Mouse (Mus musculus): ENCODE measurements at regions not wholly inside any gene's neighbourhood (a gene's known extent, or its start where the extent isn't known, plus 50 kb on each side); places are given as distances from the start of the nearest gene placed in this dataset.

GRCm38 (mm10) chr7:73025640-73026039 lies 349.7 kb upstream of the Rgma start:
- no peak overlapping the region for H3K27ac ChIP-seq (ENCODE audit: low read length)

GRCm38 (mm10) chr7:73028952-73029351 lies 346.4 kb upstream of the Rgma start:
- Histone ChIP-seq H3K4me1 (ENCODE audit: control insufficient read depth, insufficient read depth, low read length) (no peaks in the 10 kb centered on the region), H3K9me3 (replicated peaks; ENCODE audit: control insufficient read depth, low read length) (no peaks in the 10 kb centered on the region), H3K9ac (ENCODE audit: low read length) (no peak overlapping the region), H3K4me3 (ENCODE audit: low read length) (no peak overlapping the region), H3K36me3 (ENCODE audit: control insufficient read depth, insufficient read depth) (no peaks in the 10 kb centered on the region), H3K27ac (ENCODE audit: low read length) (no peak overlapping the region), H3K27me3 (ENCODE audit: control insufficient read depth, insufficient read depth, low read length) (no peaks in the 10 kb centered on the region), H3K4me2 (ENCODE audit: low read depth, low read length) (no peak overlapping the region)
- WGBS, result 61% methylated on average over 6 of the region's 6 CpGs
- ATAC-seq (replicated peaks; ENCODE audit: extremely low read depth, insufficient read depth, low FRiP score), result no peak

More at GRCm38 (mm10) chr7:73025640-73026039, 349.7 kb upstream of the Rgma start:
- Histone ChIP-seq H3K9me3 (replicated peaks; ENCODE audit: control insufficient read depth, low read length) (no peaks in the 10 kb centered on the region), H3K4me2 (ENCODE audit: low read depth, low read length) (no peak overlapping the region), H3K27me3 (ENCODE audit: control insufficient read depth, insufficient read depth, low read length) (no peaks in the 10 kb centered on the region), H3K36me3 (ENCODE audit: control insufficient read depth, insufficient read depth) (no peaks in the 10 kb centered on the region), H3K9ac (ENCODE audit: low read length) (no peak overlapping the region), H3K4me1 (ENCODE audit: control insufficient read depth, insufficient read depth, low read length) (no peaks in the 10 kb centered on the region), H3K4me3 (ENCODE audit: low read length) (no peak overlapping the region)
- no peak for ATAC-seq (replicated peaks; ENCODE audit: extremely low read depth, insufficient read depth, low FRiP score)
- 61% methylated on average over 5 of the region's 5 CpGs for WGBS

- Histone ChIP-seq H3K27me3 (ENCODE audit: control insufficient read depth, insufficient read depth, low read length) (no peaks in the 10 kb centered on the region), H3K9me3 (replicated peaks; ENCODE audit: control insufficient read depth, low read length) (no peaks in the 10 kb centered on the region), H3K9ac (ENCODE audit: low read length) (no peak overlapping the region), H3K36me3 (ENCODE audit: control insufficient read depth, insufficient read depth) (no peaks in the 10 kb centered on the region), H3K27ac (ENCODE audit: low read length) (no peak overlapping the region), H3K4me3 (ENCODE audit: low read length) (no peak overlapping the region), H3K4me2 (ENCODE audit: low read depth, low read length) (no peak overlapping the region), H3K4me1 (ENCODE audit: control insufficient read depth, insufficient read depth, low read length) (no peaks in the 10 kb centered on the region)
- 66% methylated on average over 5 of the region's 5 CpGs for WGBS
- no peak for ATAC-seq (replicated peaks; ENCODE audit: extremely low read depth, insufficient read depth, low FRiP score)
These were observed 343.9 kb upstream of the Rgma start for GRCm38 (mm10) chr7:73031407-73031806.

- H3K9ac ChIP-seq (ENCODE audit: low read length), result no peak overlapping the region
- no peak overlapping the region for H3K27ac ChIP-seq (ENCODE audit: low read length)
- H3K4me3 ChIP-seq (ENCODE audit: low read length), result no peak overlapping the region
- 66% methylated on average over 23 of the region's 23 CpGs for WGBS
- H3K4me2 ChIP-seq (ENCODE audit: low read depth, low read length), result no peak overlapping the region; the same call in 1 of the 2 replicates
- H3K36me3 ChIP-seq (ENCODE audit: control insufficient read depth, insufficient read depth), result no peaks in the 10 kb centered on the region
- ATAC-seq (replicated peaks; ENCODE audit: extremely low read depth, insufficient read depth, low FRiP score), result no peak
- H3K27me3 ChIP-seq (ENCODE audit: control insufficient read depth, insufficient read depth, low read length), result no peaks in the 10 kb centered on the region
- H3K9me3 ChIP-seq (replicated peaks; ENCODE audit: control insufficient read depth, low read length), result no peaks in the 10 kb centered on the region
- peaks cover 5% of the 10 kb centered on the region; the same call in 1 of the 2 replicates for H3K4me1 ChIP-seq (ENCODE audit: control insufficient read depth, insufficient read depth, low read length)
These were observed 342.9 kb upstream of the Rgma start for GRCm38 (mm10) chr7:73032316-73032980.

- Histone ChIP-seq H3K27ac (ENCODE audit: low read length) (peak overlapping the region; percentile 2; the same call in 1 of the 2 replicates), H3K9ac (ENCODE audit: low read length) (no peak overlapping the region), H3K27me3 (ENCODE audit: control insufficient read depth, insufficient read depth, low read length) (no peaks in the 10 kb centered on the region), H3K4me3 (ENCODE audit: low read length) (no peak overlapping the region), H3K36me3 (ENCODE audit: control insufficient read depth, insufficient read depth) (no peaks in the 10 kb centered on the region), H3K4me1 (ENCODE audit: control insufficient read depth, insufficient read depth, low read length) (peaks cover 5% of the 10 kb centered on the region; the same call in 1 of the 2 replicates), H3K9me3 (replicated peaks; ENCODE audit: control insufficient read depth, low read length) (no peaks in the 10 kb centered on the region), H3K4me2 (ENCODE audit: low read depth, low read length) (peak overlapping the region; percentile 25)
- WGBS, result 37% methylated on average over 20 of the region's 20 CpGs
- ATAC-seq (replicated peaks; ENCODE audit: extremely low read depth, insufficient read depth, low FRiP score), result peak; percentile 88
These were observed 338.3 kb upstream of the Rgma start for GRCm38 (mm10) chr7:73036801-73037555.

- Histone ChIP-seq H3K4me2 (ENCODE audit: low read depth, low read length) (no peak overlapping the region), H3K9me3 (replicated peaks; ENCODE audit: control insufficient read depth, low read length) (no peaks in the 10 kb centered on the region), H3K27ac (ENCODE audit: low read length) (no peak overlapping the region), H3K4me1 (ENCODE audit: control insufficient read depth, insufficient read depth, low read length) (peaks cover 5% of the 10 kb centered on the region; the same call in 1 of the 2 replicates), H3K4me3 (ENCODE audit: low read length) (no peak overlapping the region), H3K27me3 (ENCODE audit: control insufficient read depth, insufficient read depth, low read length) (no peaks in the 10 kb centered on the region), H3K9ac (ENCODE audit: low read length) (no peak overlapping the region), H3K36me3 (ENCODE audit: control insufficient read depth, insufficient read depth) (no peaks in the 10 kb centered on the region)
- 84% methylated on average over 9 of the region's 9 CpGs for WGBS
- ATAC-seq (replicated peaks; ENCODE audit: extremely low read depth, insufficient read depth, low FRiP score), result no peak
These were observed 337.7 kb upstream of the Rgma start for GRCm38 (mm10) chr7:73037638-73038037.

GRCm38 (mm10) chr7:73039921-73040320 lies 335.4 kb upstream of the Rgma start:
- WGBS, result 85% methylated on average over 4 of the region's 4 CpGs
- ATAC-seq (replicated peaks; ENCODE audit: extremely low read depth, insufficient read depth, low FRiP score), result no peak
- no peaks in the 10 kb centered on the region for H3K27me3 ChIP-seq (ENCODE audit: control insufficient read depth, insufficient read depth, low read length)

GRCm38 (mm10) chr7:73044316-73044715 lies 331.0 kb upstream of the Rgma start:
- Histone ChIP-seq H3K27ac (ENCODE audit: low read length) (no peak overlapping the region), H3K4me3 (ENCODE audit: low read length) (no peak overlapping the region), H3K9ac (ENCODE audit: low read length) (no peak overlapping the region), H3K9me3 (replicated peaks; ENCODE audit: control insufficient read depth, low read length) (no peaks in the 10 kb centered on the region; the same call in 1 of the 2 replicates), H3K27me3 (ENCODE audit: control insufficient read depth, insufficient read depth, low read length) (no peaks in the 10 kb centered on the region), H3K4me2 (ENCODE audit: low read depth, low read length) (no peak overlapping the region), H3K36me3 (ENCODE audit: control insufficient read depth, insufficient read depth) (no peaks in the 10 kb centered on the region), H3K4me1 (ENCODE audit: control insufficient read depth, insufficient read depth, low read length) (no peaks in the 10 kb centered on the region)
- WGBS, result 65% methylated on average over 3 of the region's 3 CpGs
- no peak for ATAC-seq (replicated peaks; ENCODE audit: extremely low read depth, insufficient read depth, low FRiP score)

More at GRCm38 (mm10) chr7:73039921-73040320, 335.4 kb upstream of the Rgma start:
- H3K36me3 ChIP-seq (ENCODE audit: control insufficient read depth, insufficient read depth), result no peaks in the 10 kb centered on the region
- no peak overlapping the region for H3K4me3 ChIP-seq (ENCODE audit: low read length)
- no peak overlapping the region for H3K9ac ChIP-seq (ENCODE audit: low read length)
- peaks cover 5% of the 10 kb centered on the region; the same call in 1 of the 2 replicates for H3K4me1 ChIP-seq (ENCODE audit: control insufficient read depth, insufficient read depth, low read length)
- no peak overlapping the region for H3K4me2 ChIP-seq (ENCODE audit: low read depth, low read length)
- no peak overlapping the region for H3K27ac ChIP-seq (ENCODE audit: low read length)
- no peaks in the 10 kb centered on the region for H3K9me3 ChIP-seq (replicated peaks; ENCODE audit: control insufficient read depth, low read length)

GRCm38 (mm10) chr7:73055891-73056290 lies 319.4 kb upstream of the Rgma start:
- 83% methylated on average over 2 of the region's 2 CpGs for WGBS
- Histone ChIP-seq H3K36me3 (ENCODE audit: control insufficient read depth, insufficient read depth) (no peaks in the 10 kb centered on the region), H3K4me2 (ENCODE audit: low read depth, low read length) (no peak overlapping the region), H3K9me3 (replicated peaks; ENCODE audit: control insufficient read depth, low read length) (no peaks in the 10 kb centered on the region), H3K4me1 (ENCODE audit: control insufficient read depth, insufficient read depth, low read length) (no peaks in the 10 kb centered on the region), H3K27me3 (ENCODE audit: control insufficient read depth, insufficient read depth, low read length) (no peaks in the 10 kb centered on the region), H3K27ac (ENCODE audit: low read length) (no peak overlapping the region), H3K4me3 (ENCODE audit: low read length) (no peak overlapping the region), H3K9ac (ENCODE audit: low read length) (no peak overlapping the region)
- ATAC-seq (replicated peaks; ENCODE audit: extremely low read depth, insufficient read depth, low FRiP score), result no peak
